8 mouse cellular contexts compared by ENCODE assay signal in the genomic region with DNA sequence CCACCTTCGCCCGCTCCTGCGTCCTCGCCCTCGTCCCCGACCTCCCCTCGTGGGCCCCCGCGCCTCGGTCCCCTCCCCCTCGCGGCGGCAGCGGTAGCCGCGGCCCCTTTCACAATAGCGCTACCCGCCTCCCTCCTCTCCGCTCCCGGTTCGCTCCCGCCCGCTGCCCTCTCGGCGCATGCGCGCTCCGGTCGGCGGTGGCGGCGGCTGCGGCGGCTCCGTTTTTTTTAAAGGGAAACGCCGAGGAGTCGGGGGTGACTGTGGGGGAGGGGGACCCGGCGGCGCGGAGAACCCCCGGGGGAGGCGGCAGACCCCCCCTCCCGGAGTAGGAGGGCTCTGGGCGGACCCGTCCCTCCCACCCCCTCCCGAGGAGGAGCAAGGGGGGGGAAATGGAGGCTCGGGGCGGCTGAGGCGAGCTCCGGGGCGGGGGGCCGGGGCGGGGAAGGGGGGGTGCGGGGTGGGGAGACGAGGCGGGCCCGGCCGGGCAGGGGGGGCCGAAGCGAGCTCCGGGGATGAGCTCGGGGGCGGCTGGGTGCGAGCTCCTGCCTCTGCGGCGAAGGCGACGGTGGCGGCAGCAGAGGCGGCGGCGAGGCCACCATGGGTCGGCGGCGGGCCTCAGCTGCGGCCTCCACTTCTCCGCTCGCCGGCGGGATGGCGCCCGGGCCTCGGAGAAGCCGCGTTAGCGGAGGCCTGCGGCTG. TPM values are rescaled to one million over a fixed set of nuclear protein-coding genes. Genes with fewer than 3 reads are reported as not detected.
DNase-seq lines count a peak whose midpoint lies in the region; ATAC-seq lines count a peak whose summit lies in the region.

Gene Msl1, plus strand, starts transcription at position 502 of the 699 bp plus-strand sequence.

- H3K4me1 ChIP-seq in hindbrain, embryonic 12.5 days: peaks cover 39% of the 10 kb centered on the region

- peak within 1 kb of the TSS; percentile 98 for H3K4me2 ChIP-seq in hindbrain, embryonic 12.5 days (replicated peaks)

- peak; percentile 91 for DNase-seq in NIH3T3 (ENCODE audit: low read depth)
- peak; percentile 92 to 94 for DNase-seq in cerebellum, postnatal 14 days
- DNase-seq in frontal cortex, postnatal 25 days (ENCODE audit: low spot score in 2 of 2): peak; percentile 68 to 79
- peak; percentile 76 to 86 for DNase-seq in layer of hippocampus, postnatal 25 days (ENCODE audit: extremely low spot score in 1 of 2, low spot score in 1 of 2)
- DNase-seq in lung, postnatal 36 days: peak; percentile 84
- peak; percentile 94 for DNase-seq in retina, postnatal 1 day
- DNase-seq in urinary bladder, adult 18-20 months (ENCODE audit: low spot score in 2 of 2): peak; percentile 80 to 84

- peaks cover 14% of the 10 kb centered on the region for H3K36me3 ChIP-seq in hindbrain, embryonic 12.5 days

- 1% methylated on average over 68 of the region's 89 CpGs for WGBS in hindbrain, embryonic 12.5 days

- H3K27ac ChIP-seq in hindbrain, embryonic 12.5 days: peak within 1 kb of the TSS; percentile 100

- no peaks in the 10 kb centered on the region for H3K9me3 ChIP-seq in hindbrain, embryonic 12.5 days (replicated peaks)

- H3K9ac ChIP-seq in hindbrain, embryonic 12.5 days: peak within 1 kb of the TSS; percentile 100

- ATAC-seq in hindbrain, embryonic 12.5 days (ENCODE audit: low FRiP score): peak; percentile 48

- H3K4me3 ChIP-seq in hindbrain, embryonic 12.5 days: peak within 1 kb of the TSS; percentile 100

- H3K27me3 ChIP-seq in hindbrain, embryonic 12.5 days: no peaks in the 10 kb centered on the region

RNA-seq across cellular contexts. Expression of gene Msl1, which starts in this region (rescaled TPM):
- polyA plus RNA-seq in hindbrain, embryonic 12.5 days (2016; fragmentation: Nextera tagmentation; extraction: Ambion mirVana): 38.8 and 40.4 TPM in 2 replicates
- 100 to 1,000 TPM; 170 to 176 TPM for total RNA-seq in layer of hippocampus, postnatal 25 days (2021)

Comparison
In these comparisons a context has a peak if more than half of its experiments do, and no peak if none do; other contexts are left out.
1. Peak in every context shown above with its lines: DNase-seq, ATAC-seq, H3K4me3 ChIP-seq and H3K27ac ChIP-seq.